Mouse (Mus musculus) G1E (cell line): Measurements from ENCODE around the gene Pld2. TPM values are rescaled to one million over a fixed set of nuclear protein-coding genes. Genes with fewer than 3 reads are reported as not detected.
"Not testable (repeated sequence)": the region's sequence is repeated elsewhere in the genome, so short reads cannot be mapped to it uniquely, and the experiment has no call there.

ENCODE experiments used
- ATAC-seq: 2 replicates; pipeline ENCODE4 v1.8.0; 2016; ENCODE audit warnings: mild to moderate bottlenecking; ENCODE audit not compliant: insufficient number of reproducible peaks, poor library complexity, low FRiP score, severe bottlenecking; ENCODE audit errors: extremely low read depth
- DNase-seq: peaks from one replicate; pipeline ENCODE4 v3.0.0; 2012; ENCODE audit warnings: low spot score
- H3K27me3 ChIP-seq: 2 replicates; pipeline ENCODE4 v1.6.1; 2012; ENCODE audit warnings: mild to moderate bottlenecking, low read length, inconsistent platforms; ENCODE audit not compliant: insufficient read depth
- H3K36me3 ChIP-seq: replicated peaks from 2 replicates; pipeline ENCODE3; 2012; ENCODE audit warnings: mild to moderate bottlenecking, inconsistent platforms
- H3K4me1 ChIP-seq: 2 replicates; pipeline ENCODE4 v1.6.1; 2012; ENCODE audit warnings: low read depth, low read length, inconsistent platforms, mixed read lengths; ENCODE audit not compliant: insufficient read depth
- H3K4me3 ChIP-seq: 2 replicates; pipeline ENCODE4 v1.5.1; 2012; ENCODE audit warnings: low read depth, mild to moderate bottlenecking, inconsistent platforms, low read length, moderate library complexity, mixed read lengths
- H3K9me3 ChIP-seq: replicated peaks from 2 replicates; pipeline ENCODE4 v1.6.1; 2012; ENCODE audit warnings: inconsistent platforms
- CTCF ChIP-seq: IDR thresholded peaks from 2 replicates; pipeline ENCODE4 v1.5.1; 2012; ENCODE audit warnings: low read depth, low read length, inconsistent platforms, mixed read lengths
- GATA1 ChIP-seq: IDR thresholded peaks from 2 replicates; pipeline ENCODE4 v1.6.1; 2012; ENCODE audit warnings: borderline replicate concordance, low read length, inconsistent platforms, mixed read lengths
- GATA2 ChIP-seq: IDR thresholded peaks from 2 replicates; pipeline ENCODE4 v1.6.1; 2012; ENCODE audit warnings: low read depth, low read length, inconsistent platforms, borderline replicate concordance
- POLR2AphosphoS5 ChIP-seq: IDR thresholded peaks from 2 replicates; pipeline ENCODE4 v1.6.1; 2012; ENCODE audit warnings: low read depth, low read length, inconsistent platforms; ENCODE audit not compliant: insufficient replicate concordance
- TAL1 ChIP-seq: conservative IDR thresholded peaks from 2 replicates; pipeline ENCODE4 v1.6.1; 2012; ENCODE audit warnings: low read depth, low read length, inconsistent platforms, mixed read lengths
- polyA plus RNA-seq: library from polyadenylated mRNA; stranded (reverse); fragments of >175 nt; gene quantifications from 2 replicates; pipeline ENCODE4 v1.2.3, GENCODE M21; 2012
- total RNA-seq, 2 experiments: library from RNA; stranded (forward) in 1 of 2; stranded (reverse) in 1 of 2; fragments of 200-1000 nt in 1 of 2; fragments of >200 nt in 1 of 2; fragmentation: Nextera tagmentation in 1 of 2; gene quantifications; 2 replicates each; pipeline ENCODE4 v1.2.3; 2014 to 2017

Gene Pld2
- total and polyA plus RNA-seq, 3 experiments = 0.05 TPM; not detected in 2

- H3K4me1 ChIP-seq = peaks cover 19% of the 10 kb centered on the region
- peaks cover 38% of the 10 kb centered on the region for H3K36me3 ChIP-seq
- TF ChIP-seq GATA2 (no peak), GATA1 (no peak), TAL1 (no peak), POLR2AphosphoS5 (no peak), CTCF (no peak)
- H3K4me3 ChIP-seq = peak within 1 kb of the TSS; percentile 75
- H3K9me3 ChIP-seq = no peaks in the 10 kb centered on the region
- ATAC-seq (peak; percentile 94), DNase-seq (peak; percentile 80)
- peaks cover 4% of the 10 kb centered on the region for H3K27me3 ChIP-seq
These were observed 14.6 kb upstream of the Pld2 start, which contains the start of gene Psmb6 for GRCm38 (mm10) chr11:70525184-70525678. Gene Psmb6, plus strand, starts transcription at chr11:70525367.

GRCm38 (mm10) chr11:70525726-70526125, 14.1 kb upstream of the Pld2 start:
- Histone ChIP-seq H3K4me1 (peaks cover 19% of the 10 kb centered on the region), H3K4me3 (peak overlapping the region; percentile 75), H3K36me3 (peaks cover 38% of the 10 kb centered on the region), H3K9me3 (no peaks in the 10 kb centered on the region), H3K27me3 (peaks cover 1% of the 10 kb centered on the region)
- no peak for TF ChIP-seq CTCF
- no peak for TF ChIP-seq GATA2
- no peak for TF ChIP-seq POLR2AphosphoS5
- TF ChIP-seq GATA1 = no peak
- no peak for TF ChIP-seq TAL1
- no peak for ATAC-seq
- peak; percentile 45 for DNase-seq

DNA sequence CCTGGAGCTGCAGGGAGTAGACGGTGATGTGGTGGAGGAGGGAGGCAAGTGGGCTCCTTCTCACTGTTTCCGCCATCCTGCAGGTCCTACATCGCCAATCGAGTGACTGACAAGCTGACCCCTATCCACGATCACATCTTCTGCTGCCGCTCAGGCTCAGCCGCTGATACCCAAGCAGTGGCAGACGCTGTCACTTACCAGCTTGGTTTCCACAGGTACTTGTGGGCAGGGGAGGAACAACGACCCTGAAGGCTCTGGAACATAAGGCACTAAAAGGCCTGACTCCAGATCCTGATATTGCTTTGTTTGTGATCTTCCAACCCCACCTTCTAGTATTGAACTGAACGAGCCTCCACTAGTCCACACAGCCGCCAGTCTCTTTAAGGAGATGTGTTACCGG, 13.7 kb upstream of the Pld2 start:
- Histone ChIP-seq H3K36me3 (peaks cover 38% of the 10 kb centered on the region), H3K4me3 (peak overlapping the region; percentile 75), H3K9me3 (no peaks in the 10 kb centered on the region), H3K27me3 (no peaks in the 10 kb centered on the region), H3K4me1 (peaks cover 19% of the 10 kb centered on the region)
- no peak for TF ChIP-seq GATA1
- no peak for TF ChIP-seq GATA2
- TF ChIP-seq CTCF = no peak
- no peak for TF ChIP-seq POLR2AphosphoS5
- TF ChIP-seq TAL1 = no peak
- ATAC-seq (no peak), DNase-seq (no peak)

DNA sequence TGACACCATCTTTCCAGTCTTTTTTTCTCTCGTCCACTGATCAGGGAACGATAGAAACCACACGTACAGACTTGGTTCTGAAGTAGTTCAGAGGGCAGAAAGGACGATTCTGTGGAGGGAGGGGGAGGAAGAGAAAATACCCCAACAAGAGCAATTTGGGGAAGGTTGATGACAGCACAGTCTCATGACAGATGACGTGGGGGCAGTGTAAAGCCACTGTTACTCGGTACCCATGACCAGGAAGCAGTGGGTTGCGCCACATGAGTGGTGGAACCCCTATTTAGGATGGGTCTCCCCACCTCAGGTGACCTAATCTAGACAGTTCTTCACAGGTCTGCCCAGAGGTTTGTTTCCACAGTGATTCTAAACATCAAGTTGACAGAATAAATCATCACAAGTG, 11.3 kb upstream of the Pld2 start:
- Histone ChIP-seq H3K27me3 (peaks cover 6% of the 10 kb centered on the region; the same call in 1 of the 2 replicates), H3K9me3 (no peaks in the 10 kb centered on the region), H3K4me1 (peaks cover 19% of the 10 kb centered on the region), H3K36me3 (peaks cover 38% of the 10 kb centered on the region), H3K4me3 (no peak overlapping the region)
- DNase-seq = no peak
- ATAC-seq = no peak
- no peak for TF ChIP-seq GATA1
- TF ChIP-seq TAL1 = no peak
- no peak for TF ChIP-seq POLR2AphosphoS5
- TF ChIP-seq CTCF = no peak
- no peak for TF ChIP-seq GATA2

DNA sequence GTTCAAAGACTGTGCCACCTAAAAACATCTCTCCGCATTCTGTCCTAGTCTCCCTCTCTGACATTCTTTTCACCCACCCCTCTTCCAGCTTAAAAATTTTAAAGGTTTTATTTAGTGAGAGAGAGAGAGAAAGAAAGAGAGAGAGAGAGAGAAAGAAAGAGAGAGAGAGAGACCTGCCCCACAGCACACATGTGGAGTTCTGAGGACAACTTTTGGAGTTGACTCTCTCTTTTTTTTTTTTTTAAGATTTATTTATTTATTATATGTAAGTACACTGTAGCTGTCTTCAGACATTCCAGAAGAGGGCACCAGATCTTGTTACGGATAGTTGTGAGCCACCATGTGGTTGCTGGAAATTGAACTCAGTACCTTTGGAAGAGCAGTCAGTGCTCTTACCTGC, 8.8 kb upstream of the Pld2 start:
- DNase-seq, H3K9me3 ChIP-seq, ATAC-seq, H3K4me3 ChIP-seq: not testable (repeated sequence)
- peaks cover 36% of the 10 kb centered on the region for H3K36me3 ChIP-seq
- H3K27me3 ChIP-seq = peaks cover 16% of the 10 kb centered on the region
- peaks cover 12% of the 10 kb centered on the region for H3K4me1 ChIP-seq

DNA sequence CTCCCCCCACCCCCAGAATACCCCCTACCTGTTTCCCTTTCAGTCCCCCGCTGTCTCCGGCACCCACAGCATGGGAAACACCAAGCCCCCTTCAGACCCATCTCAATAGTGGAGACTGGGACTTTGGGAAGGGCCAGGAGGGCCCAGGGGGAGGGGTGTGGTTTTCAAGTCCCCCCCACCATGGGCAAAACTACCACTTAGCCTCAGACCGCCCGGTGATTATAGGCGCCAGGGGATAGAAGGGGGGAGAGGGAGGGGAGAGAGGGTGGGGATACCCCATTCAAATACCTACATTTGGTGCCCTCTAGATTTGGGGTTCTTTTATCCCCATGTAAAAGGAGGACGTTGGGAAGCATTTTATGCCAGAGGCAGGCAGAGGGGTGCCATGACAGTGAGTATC, 7.0 kb upstream of the Pld2 start, which contains the start of gene Gm40193:
Gene Gm40193, minus strand, starts transcription at position 101 of the 400 bp plus-strand sequence.
- H3K27me3 ChIP-seq = peaks cover 27% of the 10 kb centered on the region
- H3K4me1 ChIP-seq = no peaks in the 10 kb centered on the region
- H3K9me3 ChIP-seq = no peaks in the 10 kb centered on the region
- H3K4me3 ChIP-seq = no peak within 1 kb of the TSS
- no peak for ATAC-seq
- no peak for DNase-seq
- H3K36me3 ChIP-seq = peaks cover 18% of the 10 kb centered on the region
- no peak for TF ChIP-seq CTCF
- no peak for TF ChIP-seq GATA2
- TF ChIP-seq POLR2AphosphoS5 = no peak
- no peak for TF ChIP-seq GATA1
- TF ChIP-seq TAL1 = no peak

DNA sequence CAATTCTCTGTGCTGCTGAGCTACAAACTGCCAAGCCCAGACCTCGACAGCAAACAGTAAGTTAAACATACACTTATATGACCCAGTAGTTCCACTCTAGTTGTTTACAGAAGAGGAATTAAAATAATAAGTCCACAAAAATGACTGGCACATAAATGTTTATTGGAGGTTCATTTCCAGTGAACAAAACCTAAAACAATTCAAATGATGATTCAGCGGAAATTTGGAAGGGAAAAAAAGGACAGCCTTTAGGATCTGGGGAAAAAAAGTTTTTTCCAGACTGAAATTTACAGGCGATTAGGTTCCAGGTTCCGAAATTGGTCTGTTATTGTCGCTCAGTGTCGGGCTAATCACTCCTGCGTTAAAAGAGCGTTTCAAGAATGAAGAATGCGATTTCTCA, 441 bp upstream of the Pld2 start:
- no peak for ATAC-seq
- no peaks in the 10 kb centered on the region for H3K9me3 ChIP-seq
- H3K4me1 ChIP-seq = peaks cover 21% of the 10 kb centered on the region
- H3K27me3 ChIP-seq = peaks cover 71% of the 10 kb centered on the region
- H3K36me3 ChIP-seq = no peaks in the 10 kb centered on the region
- H3K4me3 ChIP-seq = peak overlapping the region; percentile 64; the same call in 1 of the 2 replicates
- TF ChIP-seq TAL1 (no peak), GATA2 (no peak), CTCF (no peak), POLR2AphosphoS5 (no peak)
- no peak for DNase-seq
